Mouse (Mus musculus): ENCODE results near the gene Gm14410.
A peak's percentile ranks its signal among the peaks of the same experiment; 100 is the strongest.
"Not testable (repeated sequence)": the region's sequence is repeated elsewhere in the genome, so short reads cannot be mapped to it uniquely, and the experiment has no call there.

The Gm14410 gene

GRCm38 (mm10) chr2:177206341-177206740 is at the start of gene Gm14410:
Gm14410 (minus strand) TSS chr2:177206421.
- DNase-seq, result peak; percentile 95

- not testable (repeated sequence) for DNase-seq
Measured at GRCm38 (mm10) chr2:177247449-177247848, 41.2 kb upstream of the Gm14410 start.

GRCm38 (mm10) chr2:177230461-177230860 is 24.2 kb upstream of the Gm14410 start:
- DNase-seq, result not testable (repeated sequence)

GRCm38 (mm10) chr2:177172749-177173148 is 33.5 kb downstream of the Gm14410 start:
- DNase-seq, result not testable (repeated sequence)

All from kidney, adult 9 months (tissue).